Mouse (Mus musculus) megakaryocyte, adult 5-6 weeks (primary cell): Measurements from ENCODE around the gene Dclre1b. TPM values are rescaled to one million over a fixed set of nuclear protein-coding genes. Genes with fewer than 3 reads are reported as not detected.
"Not testable (repeated sequence)": the region's sequence is repeated elsewhere in the genome, so short reads cannot be mapped to it uniquely, and the experiment has no call there.

Experiments
- ATAC-seq: 2 replicates; pipeline ENCODE4 v1.8.0; 2016; ENCODE audit warnings: mild to moderate bottlenecking, inconsistent platforms; ENCODE audit not compliant: poor library complexity, severe bottlenecking
- total RNA-seq, 2 experiments: library from RNA; stranded (forward) in 1 of 2; stranded (reverse) in 1 of 2; fragments of 153-499, 151-499 nt in 1 of 2; fragments of 221-1000, 200-1000 nt in 1 of 2; gene quantifications; 2 replicates each; pipeline versions ENCODE4 v1.2.3 to v1.2.4; 2015 to 2017

The Dclre1b gene
- total RNA-seq, 2 experiments from 2014 or later, result 24.5 to 33.1 TPM

DNA sequence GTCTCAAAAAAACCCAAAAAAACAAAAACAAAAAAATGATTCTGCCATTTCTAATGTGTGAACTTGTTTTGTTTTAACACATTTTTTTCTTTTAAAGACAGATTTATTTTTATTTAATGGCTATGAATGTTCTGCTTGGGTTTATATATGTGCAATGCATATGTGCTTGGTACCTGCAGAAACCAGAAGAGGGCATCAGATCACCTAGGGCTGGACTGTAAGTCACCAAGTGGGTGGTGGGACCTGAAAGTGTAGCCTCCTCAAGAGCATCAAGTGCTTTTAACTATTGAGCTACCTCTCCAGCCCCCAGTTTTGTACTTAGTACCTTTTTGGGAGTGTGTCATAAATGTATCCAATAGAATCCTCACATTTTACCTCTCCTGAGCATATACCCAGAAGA lies 18.3 kb upstream of the Dclre1b start:
- ATAC-seq, result no peak

DNA sequence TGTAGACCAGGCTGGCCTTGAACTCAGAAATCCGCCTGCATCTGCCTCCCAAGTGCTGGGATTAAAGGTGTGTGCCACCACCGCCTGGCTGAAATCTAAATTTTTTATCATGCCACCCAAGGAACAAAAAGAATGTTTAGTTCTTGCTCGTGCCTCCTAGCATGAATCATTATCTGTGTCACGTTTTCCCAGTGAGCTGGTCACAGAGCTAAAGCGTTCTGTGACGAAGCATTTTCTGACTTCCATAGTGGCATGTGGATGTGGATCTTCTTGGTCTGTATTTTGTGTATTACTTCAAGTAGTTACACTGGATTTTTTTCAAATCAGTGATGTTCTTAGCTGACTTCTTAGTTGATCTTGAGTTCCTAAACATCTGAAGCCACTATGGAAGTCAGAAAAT lies 1.7 kb upstream of the Dclre1b start:
- ATAC-seq, result no peak

DNA sequence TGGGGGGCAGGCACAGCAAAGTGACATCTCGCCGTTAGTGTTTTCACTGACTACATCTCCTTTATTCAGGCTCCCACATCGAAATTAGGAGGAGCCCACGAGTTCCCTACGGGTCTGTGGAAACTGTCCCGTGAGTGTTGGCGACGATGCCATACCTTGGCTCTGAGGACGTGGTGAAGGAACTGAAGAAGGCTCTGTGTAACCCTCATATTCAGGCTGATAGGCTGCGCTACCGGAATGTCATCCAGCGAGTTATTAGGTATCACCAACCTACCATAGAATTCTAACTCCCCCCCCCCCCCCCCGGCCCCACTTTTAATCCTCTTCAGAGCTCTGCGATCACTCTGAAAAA lies 531 bp upstream of the Dclre1b start:
- peak; percentile 36 for ATAC-seq

DNA sequence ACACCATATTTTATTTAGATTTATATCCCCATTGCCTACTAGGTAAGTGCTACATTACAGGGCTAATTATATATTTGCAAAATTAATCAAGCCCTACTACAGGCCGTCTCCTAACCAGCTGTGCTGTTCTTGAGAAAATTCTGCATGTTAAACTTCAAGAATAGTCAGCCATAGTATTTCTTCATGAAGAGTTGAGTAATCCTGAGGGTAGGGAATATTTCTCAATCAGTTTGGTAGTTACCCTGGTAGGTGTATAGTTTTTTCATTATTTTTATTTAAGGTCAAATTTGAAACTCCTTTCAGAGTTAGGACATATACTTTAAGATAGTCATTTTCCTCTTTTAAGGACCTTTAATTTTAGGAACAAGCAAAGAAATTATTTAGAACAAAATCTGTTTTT lies 3.6 kb downstream of the Dclre1b start:
- ATAC-seq, result no peak

DNA sequence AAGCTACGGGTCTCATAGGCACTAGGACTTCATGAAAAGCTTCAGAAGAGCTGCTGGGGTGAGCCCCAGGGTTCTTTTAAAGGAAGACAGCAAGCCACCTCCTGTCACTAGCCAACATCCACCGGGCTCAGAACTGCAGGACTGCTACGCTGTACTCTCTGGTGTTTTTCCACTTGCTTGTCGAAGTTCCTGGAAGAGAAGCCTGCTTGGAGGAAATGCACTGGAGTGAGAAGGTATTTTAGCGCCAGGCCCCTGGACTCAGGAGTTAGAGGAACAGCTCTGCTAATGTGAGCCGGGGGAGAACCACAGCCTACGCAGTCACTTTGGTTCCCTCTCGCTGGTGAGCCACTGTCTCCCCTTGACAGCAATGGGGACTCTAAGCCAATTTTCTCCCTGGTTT lies 6.4 kb downstream of the Dclre1b start:
- no peak for ATAC-seq

DNA sequence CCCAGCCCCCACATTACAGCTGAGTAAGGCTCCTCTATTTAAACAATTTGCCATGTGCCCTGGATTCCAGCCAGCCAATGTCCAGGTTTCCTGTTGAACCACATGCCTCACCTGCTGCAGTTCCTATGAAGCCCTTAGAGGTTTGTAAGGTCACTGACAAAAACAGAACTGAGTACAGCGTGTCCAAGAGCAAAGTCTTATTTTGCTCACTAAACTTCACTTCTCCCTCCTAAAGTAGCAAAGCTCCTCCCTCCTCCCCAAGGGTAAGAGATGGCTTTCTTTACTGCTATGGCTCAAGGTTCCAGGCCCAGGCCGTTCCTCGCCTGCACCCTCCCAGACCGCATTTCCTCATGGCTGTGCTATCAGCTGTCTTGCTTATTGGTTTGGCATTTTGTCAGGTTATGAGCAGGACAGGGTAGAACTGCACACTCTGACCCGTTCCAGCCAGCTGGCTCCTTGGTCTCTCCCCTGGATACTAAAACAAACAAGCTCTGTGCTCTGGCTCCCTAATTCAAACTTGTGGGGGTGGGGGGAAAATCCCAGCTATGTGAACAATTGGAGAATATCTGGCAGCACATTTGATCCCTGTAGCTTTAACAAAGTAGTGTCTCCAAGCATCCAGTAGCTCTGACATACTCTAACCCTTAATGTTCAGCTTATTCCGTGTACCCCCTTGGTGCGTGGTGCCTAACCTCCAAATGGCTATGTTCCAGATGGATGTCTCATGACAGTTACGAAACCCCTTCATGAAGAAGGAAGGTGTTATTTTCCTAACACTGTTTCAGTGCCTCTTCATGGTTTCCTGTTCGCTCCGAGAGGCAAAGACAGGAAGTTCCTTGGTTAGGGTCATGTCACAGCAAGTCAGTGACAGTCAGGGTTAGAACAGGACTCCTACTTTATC lies 7.4 kb downstream of the Dclre1b start:
- peak; percentile 80 for ATAC-seq

DNA sequence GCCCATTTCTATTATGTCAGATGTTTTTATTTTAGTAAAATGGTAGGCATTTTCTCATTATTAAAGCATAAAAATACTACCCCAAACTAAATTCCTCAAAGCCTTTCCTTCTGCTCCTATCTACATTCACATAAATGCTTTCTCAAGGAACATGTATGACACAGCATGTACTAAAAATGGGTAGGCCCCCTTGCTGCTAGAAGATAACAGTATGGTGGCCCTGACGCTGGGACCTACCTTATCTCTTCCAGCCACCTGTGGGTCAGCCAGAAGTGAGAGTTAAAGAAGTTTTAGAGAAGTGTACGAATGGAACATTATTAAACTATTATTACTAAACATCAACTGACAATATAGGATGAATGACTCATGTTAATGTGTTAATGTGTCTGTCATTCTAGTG lies 9.7 kb downstream of the Dclre1b start:
- ATAC-seq, result no peak

DNA sequence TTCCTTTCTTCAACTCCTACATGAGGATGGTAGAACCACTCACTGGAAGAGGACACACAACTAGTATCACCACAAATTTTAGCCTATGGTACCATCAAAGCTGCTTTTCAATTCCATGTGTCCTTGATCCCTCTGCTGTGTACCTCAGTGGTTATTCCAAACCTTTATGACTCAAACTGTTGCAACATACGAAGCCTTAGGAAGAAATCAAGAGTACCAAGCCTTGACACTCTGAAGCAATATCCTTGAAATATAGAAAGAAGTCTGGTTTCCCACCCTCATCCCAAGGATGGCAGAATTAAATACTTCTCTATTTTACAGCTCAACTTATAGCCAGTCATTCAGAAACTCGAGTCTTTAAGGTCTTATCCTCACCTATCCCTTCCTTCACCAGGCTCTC lies 12.9 kb downstream of the Dclre1b start:
- ATAC-seq, result peak; percentile 22; the same call in 1 of the 2 replicates

DNA sequence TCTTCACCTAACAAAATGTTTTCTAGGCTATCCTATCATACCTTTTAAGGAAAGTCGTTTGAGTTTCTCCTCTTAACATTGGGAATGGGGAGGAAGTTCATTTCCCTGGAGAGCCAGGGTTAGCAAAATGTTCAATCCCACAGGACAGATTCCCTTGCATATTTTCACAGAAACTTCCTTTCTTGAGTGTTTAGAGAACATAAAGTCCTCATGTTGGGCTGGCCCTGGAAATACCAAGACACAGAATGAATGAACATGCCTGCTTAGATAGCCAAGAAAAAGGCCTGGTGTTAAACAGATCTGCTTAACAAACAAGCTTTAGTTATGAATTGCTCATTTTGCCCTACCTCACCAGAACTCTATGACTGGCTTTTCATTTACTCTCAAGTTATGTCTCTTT lies 16.7 kb downstream of the Dclre1b start:
- ATAC-seq, result no peak

DNA sequence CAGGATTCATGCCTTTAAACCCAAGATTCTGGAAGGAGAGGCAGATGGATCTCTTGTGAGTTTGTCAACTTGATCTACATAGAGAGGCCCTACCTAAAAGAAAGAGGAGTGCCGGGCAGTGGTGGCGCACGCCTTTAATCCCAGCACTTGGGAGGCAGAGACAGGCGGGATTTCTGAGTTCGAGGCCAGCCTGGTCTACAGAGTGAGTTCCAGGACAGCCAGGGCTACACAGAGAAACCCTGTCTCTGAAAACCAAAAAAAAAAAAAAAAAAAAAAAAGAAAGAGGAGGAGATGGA lies 17.2 kb downstream of the Dclre1b start:
- not testable (repeated sequence) for ATAC-seq

DNA sequence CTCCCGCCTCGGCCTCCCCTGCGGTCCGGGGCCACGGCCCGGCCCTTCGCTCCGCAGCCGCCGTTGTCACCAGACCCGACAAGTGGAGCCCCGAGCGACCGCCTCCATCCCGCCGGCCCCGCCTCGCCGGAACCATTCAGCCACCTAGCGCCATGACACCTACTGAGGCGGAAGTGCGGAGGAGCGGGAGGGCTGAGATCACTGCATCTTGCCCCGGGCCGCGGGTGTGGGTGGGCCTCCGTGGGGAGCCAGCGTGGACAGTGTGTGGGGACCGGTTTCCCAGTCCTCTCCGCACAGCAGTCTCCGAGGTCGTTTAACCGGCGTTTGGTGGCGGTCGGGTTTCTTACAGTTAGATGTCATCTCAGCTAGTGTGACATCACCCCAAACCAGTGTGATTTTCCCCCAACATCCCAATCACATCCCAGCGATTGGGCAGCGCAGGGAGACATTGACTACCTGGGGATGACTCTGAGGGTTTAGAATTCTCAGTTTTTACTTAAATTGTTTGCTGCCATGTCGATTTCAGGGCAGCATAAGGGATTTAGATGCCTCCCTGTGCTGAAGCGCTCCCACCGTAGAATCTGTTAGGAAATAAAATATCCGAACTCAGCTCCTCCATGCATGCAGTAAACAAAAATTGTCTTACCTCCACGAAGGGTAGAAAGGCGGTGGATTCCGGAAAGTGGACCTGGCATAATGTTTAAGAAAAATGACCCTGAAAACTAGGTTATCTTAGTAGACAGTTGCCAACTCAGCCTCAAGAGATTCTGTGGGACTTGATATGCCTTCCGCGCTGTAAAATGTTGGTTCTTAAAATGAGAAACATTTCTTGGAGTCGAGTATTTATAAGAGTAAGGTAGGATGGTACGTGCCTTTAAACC lies 17.8 kb downstream of the Dclre1b start, which contains the start of gene Hipk1:
TSS of gene Hipk1 (minus strand) at position 334 of the 881 bp plus-strand sequence.
- ATAC-seq, result peak; percentile 94

DNA sequence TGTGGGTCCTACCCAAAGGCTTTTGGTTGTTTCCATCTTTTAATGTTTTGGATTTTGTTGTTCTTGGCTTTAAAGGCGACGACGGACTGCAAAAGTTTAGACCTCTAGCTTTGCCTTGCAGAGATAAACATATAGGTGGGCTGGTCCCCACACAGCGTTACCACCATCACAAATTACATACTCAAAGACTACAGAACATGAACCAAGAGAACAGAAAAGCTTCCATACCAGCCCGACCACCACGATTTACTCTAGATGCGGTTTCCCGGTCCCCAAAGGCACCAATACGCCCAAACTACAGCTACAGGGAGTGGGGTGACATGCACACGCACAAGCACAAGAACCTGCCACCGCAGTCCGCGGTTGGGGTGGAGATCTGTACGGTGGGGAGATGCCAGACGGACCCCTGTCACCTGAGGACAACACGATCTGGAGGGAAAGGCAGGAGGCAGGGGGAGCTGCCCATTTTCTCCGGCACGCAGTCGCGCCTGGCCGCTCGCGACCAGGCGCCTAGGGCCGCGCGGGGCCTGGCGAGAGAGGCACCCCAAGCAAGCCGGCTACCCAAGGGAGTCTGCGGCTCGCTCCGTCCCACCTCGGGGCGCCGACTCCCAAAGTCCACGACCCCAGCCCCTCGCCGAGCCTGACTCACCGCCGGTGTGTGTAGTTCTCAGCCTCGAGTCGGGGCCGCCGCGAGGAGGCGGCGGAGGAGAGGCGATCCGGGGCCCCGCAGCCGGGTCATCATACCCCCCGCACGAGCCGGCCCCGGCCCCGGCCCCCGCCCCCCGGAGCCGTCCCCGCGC lies 18.7 kb downstream of the Dclre1b start:
- ATAC-seq, result no peak

DNA sequence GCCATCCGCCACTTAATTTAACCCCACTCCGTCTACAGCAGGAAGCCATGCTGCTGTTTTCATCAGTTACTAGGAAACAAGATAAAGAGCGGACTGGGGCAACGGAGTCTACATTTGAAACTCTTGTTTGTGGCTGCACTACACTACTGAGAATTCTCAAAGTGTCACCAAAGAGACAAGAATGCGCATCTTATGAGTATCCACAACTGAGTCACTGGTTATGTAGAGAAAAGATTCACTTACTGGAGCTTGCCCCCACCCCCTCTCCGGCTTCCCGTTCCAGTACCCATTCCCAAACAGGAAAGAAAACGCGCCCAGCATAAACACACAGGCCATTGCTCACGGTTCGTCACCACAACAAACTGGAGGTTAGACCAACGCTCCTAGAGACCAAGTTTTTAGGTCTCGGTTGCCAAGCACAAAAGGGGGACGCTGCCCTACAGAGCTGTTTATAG lies 19.3 kb downstream of the Dclre1b start:
- ATAC-seq, result no peak

DNA sequence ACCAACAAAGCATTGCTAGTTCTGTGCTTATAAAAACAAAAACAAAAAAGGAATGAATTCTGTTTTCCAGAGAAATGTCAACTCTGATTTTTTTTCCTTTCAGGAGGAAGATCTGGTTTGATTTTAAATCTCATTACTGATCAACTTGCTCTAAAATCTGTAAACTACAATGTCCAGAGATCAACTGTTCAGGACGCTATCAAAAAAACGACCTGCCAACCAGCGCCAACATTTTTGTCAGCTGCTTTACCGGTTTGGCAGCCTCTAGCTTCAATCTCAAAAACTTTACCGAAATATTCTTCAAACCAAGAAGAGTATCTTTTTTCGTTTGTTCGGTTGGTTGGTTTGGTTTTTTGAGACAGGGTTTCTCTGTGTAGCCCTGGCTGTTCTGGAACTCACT lies 20.1 kb downstream of the Dclre1b start:
- ATAC-seq, result no peak

DNA sequence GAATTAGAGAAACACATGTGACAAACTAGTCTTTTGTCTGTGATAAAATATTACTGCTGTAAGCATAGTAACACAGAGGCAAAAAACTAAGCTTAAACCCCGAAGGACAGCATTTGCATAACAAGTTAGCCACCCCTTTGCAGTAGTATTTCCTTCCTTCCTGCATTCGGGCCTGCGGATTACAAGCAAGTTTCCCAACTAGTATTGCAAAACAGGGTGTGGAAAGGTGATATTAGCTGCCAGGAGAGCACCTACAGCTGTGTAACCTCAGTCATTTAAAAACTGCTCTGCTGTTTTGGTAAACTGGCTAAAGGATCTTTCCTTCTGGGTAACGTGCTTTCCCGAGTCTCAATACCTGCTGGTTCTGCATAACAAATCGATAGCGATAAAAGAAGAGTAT lies 22.0 kb downstream of the Dclre1b start:
- peak; percentile 43 for ATAC-seq

DNA sequence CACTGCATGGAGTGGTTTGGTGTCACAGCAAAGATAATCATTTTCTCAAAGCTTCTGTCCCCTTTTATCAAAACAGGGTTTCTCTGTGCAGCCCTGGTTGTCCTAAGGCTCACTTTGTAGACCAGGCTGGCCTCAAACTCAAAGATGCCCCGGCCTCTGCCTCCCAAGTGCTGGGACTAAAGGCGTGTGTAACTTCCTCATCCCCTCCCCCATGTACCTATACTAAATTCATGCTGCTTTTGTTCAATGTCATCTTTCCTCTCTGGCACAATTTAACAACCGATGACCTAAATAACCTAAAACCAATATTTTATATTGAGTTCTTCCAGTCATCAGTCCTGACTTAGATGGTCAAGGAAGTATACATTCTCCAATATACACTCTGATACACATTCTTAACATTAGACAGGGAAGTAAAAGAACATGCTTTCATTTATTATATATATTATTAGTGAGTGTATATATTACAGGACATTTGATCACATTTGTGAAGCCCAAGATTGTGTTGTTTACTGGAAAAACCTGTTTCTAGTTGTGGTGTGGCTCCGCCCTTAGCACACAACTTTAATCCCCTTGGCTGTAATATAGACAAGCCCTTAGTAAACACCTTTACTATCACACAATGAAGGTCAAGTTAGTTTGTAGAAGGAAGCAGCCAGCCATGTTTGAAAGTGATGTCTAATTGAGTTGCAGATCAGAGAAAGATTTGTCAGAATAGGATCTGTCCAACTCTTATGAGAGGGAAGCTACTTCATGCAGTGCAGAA lies 26.2 kb downstream of the Dclre1b start:
- no peak for ATAC-seq

DNA sequence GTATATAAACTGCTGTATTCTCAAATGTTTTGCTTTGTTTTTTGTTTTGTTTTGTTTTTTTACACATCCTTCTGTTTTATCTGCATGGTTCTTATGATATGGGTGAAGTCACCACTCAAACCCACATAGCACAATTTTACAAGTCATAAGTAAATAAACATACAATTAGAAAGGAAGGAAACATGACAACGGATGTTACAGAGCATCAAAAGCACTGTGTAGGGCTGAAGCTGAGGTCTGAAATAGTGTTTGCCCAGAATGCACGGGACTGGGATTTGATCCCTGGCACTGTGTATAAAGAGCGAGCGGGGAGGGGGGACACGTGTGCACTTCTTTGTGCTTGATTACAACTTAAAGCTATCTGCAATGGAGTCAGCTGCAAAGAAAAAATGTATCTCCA lies 28.5 kb downstream of the Dclre1b start:
- no peak for ATAC-seq

DNA sequence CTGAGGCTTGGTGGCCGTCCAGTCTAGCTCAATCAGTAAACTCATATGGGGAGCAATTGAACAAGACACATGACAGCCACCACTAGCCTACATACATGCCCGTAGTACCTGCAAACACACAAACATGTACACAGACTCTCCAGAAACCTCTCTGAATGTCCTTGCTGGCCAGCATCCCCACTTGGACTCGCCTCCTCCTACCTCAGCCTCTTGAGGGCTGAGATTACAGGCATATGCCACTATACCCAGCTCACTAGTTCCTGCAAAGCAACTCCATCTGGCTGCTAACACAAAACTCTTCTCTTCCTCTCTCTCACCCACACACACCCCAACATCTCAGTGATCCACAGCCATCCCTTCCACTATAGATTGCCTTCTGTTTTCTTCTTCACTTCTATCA lies 29.0 kb downstream of the Dclre1b start:
- ATAC-seq, result no peak

DNA sequence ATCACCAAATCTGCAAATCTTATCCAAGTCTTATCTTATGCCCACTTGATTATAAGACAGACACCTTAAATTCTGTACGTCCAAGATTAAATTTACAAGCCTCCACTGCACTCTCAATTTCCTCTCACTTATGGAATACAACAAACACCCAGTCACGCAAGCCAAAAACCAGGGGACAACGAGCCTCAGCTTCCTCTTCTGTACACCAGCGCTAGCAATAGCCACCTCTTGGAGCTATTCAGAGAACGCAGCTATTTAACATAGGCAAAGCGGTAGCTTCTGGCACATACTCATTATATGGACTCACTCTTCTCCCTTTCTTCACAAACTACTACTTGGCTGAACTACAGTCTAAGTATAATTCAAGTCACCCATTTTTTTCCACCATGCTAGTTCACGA lies 30.1 kb downstream of the Dclre1b start:
- peak; percentile 59 for ATAC-seq

DNA sequence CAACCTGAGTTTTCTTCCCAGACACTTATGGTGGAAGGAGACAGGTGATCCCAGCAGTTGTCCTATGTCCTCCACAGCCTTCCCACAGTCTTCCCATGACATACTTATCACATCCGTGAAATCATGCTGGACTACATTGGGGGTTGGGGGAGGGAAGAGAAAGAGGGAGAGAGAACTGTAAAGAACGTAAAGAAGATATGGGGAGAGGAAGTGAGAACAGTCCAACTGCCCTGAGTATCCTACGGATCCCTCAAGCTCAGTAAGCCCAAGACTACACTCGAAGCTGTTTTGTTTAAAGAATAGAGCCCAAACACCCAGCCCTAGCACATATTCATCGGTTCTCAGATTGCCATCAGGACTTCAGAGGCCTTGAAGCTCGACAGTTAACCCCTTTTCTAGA lies 30.6 kb downstream of the Dclre1b start:
- ATAC-seq, result 0 out of 2 replicates have a peak, but pooled peaks have one; percentile 17
